Mouse (Mus musculus) MEL (cell line): ENCODE data around the gene Slc25a38. TPM values are rescaled to one million over a fixed set of nuclear protein-coding genes. Genes with fewer than 3 reads are reported as not detected.

Source experiments
- DNase-seq: peaks from one replicate; pipeline ENCODE4 v3.0.0; 2011; ENCODE audit warnings: low read depth, low spot score
- H3K27ac ChIP-seq: 2 replicates; pipeline ENCODE4 v1.5.1; 2012; ENCODE audit warnings: low read depth, mild to moderate bottlenecking, control low read depth, low read length, moderate library complexity; ENCODE audit not compliant: control insufficient read depth
- H3K27me3 ChIP-seq, 2 experiments: fragments of 150-350 bp in 1 of 2; sonication (generic) in 1 of 2; 2 replicates each; pipeline ENCODE4 v1.6.1; 2012; ENCODE audit warnings: low read length in 2 of 2, mild to moderate bottlenecking in 2 of 2, improper control_type of control experiment in 1 of 2, moderate library complexity in 1 of 2; ENCODE audit not compliant: insufficient read depth in 2 of 2, control insufficient read depth in 1 of 2
- H3K36me3 ChIP-seq, 2 experiments: 2 replicates each; pipeline ENCODE4 v1.6.1; 2012 to 2014; ENCODE audit warnings: low read length in 2 of 2, improper control_type of control experiment in 1 of 2, inconsistent platforms in 1 of 2, mild to moderate bottlenecking in 1 of 2; ENCODE audit not compliant: insufficient read depth in 2 of 2, control insufficient read depth in 1 of 2
- H3K4me1 ChIP-seq, 2 experiments: fragments of 150-350 bp in 1 of 2; sonication (generic) in 1 of 2; 2 replicates each; pipeline ENCODE4 v1.6.1; 2012; ENCODE audit warnings: low read length in 2 of 2, improper control_type of control experiment in 1 of 2, mild to moderate bottlenecking in 1 of 2; ENCODE audit not compliant: insufficient read depth in 2 of 2, control insufficient read depth in 1 of 2
- H3K4me3 ChIP-seq, 2 experiments: fragments of 150-350 bp in 1 of 2; sonication (generic) in 1 of 2; 2 replicates each; pipeline ENCODE4 v1.5.1; 2012; ENCODE audit warnings: low read depth in 2 of 2, low read length in 2 of 2, mild to moderate bottlenecking in 2 of 2, moderate library complexity in 2 of 2, control low read depth in 1 of 2, improper control_type of control experiment in 1 of 2; ENCODE audit not compliant: control insufficient read depth in 1 of 2, insufficient read depth in 1 of 2
- H3K79me2 ChIP-seq: 2 replicates; pipeline ENCODE4 v1.6.1; 2012; ENCODE audit warnings: mild to moderate bottlenecking, low read length, moderate library complexity; ENCODE audit not compliant: control insufficient read depth, poor library complexity, insufficient read depth
- H3K9ac ChIP-seq: 2 replicates; pipeline ENCODE4 v1.6.1; 2012; ENCODE audit warnings: low read depth, mild to moderate bottlenecking, control low read depth, low read length, moderate library complexity; ENCODE audit not compliant: control insufficient read depth, poor library complexity, severe bottlenecking
- H3K9me3 ChIP-seq: fragments of 150-350 bp; sonication (generic); replicated peaks from 2 replicates; pipeline ENCODE4 v1.6.1; 2012; ENCODE audit warnings: mild to moderate bottlenecking, low read length, improper control_type of control experiment, moderate library complexity; ENCODE audit not compliant: insufficient read depth
- BHLHE40 ChIP-seq: IDR thresholded peaks from 2 replicates; pipeline ENCODE4 v1.6.1; 2012; ENCODE audit warnings: low read depth, mild to moderate bottlenecking, inconsistent platforms, low read length, improper control_type of control experiment, borderline replicate concordance
- CHD2 ChIP-seq: IDR thresholded peaks from 2 replicates; pipeline ENCODE4 v1.6.1; 2011; ENCODE audit warnings: low read length, improper control_type of control experiment
- CTCF ChIP-seq, 3 experiments: IDR thresholded peaks in 2 of 3; conservative IDR thresholded peaks in 1 of 3; 2 replicates each; pipeline ENCODE4 v1.5.1; 2011 to 2012; ENCODE audit warnings: low read length in 3 of 3, low read depth in 2 of 3, mild to moderate bottlenecking in 2 of 3, improper control_type of control experiment in 1 of 3, inconsistent platforms in 1 of 3, mixed read lengths in 1 of 3, moderate library complexity in 1 of 3; ENCODE audit not compliant: control insufficient read depth in 1 of 3, insufficient read depth in 1 of 3, poor library complexity in 1 of 3, severe bottlenecking in 1 of 3
- ELF1 ChIP-seq: IDR thresholded peaks from 2 replicates; pipeline ENCODE4 v1.6.1; 2014; ENCODE audit warnings: low read depth, mild to moderate bottlenecking, inconsistent platforms, low read length, improper control_type of control experiment, moderate library complexity
- EP300 ChIP-seq, 2 experiments: IDR thresholded peaks; 2 replicates each; pipeline ENCODE4 v1.6.1; 2011; ENCODE audit warnings: improper control_type of control experiment in 2 of 2, low read length in 2 of 2, low read depth in 1 of 2, mild to moderate bottlenecking in 1 of 2
- ETS1 ChIP-seq: IDR thresholded peaks from 2 replicates; pipeline ENCODE4 v1.6.1; 2012; ENCODE audit warnings: low read depth, mild to moderate bottlenecking, inconsistent platforms, low read length, improper control_type of control experiment, moderate library complexity
- GABPA ChIP-seq: IDR thresholded peaks from 2 replicates; pipeline ENCODE4 v1.6.1; 2012; ENCODE audit warnings: low read depth, mild to moderate bottlenecking, inconsistent platforms, low read length, improper control_type of control experiment, moderate library complexity
- GATA1 ChIP-seq: IDR thresholded peaks from 2 replicates; pipeline ENCODE4 v1.6.1; 2011; ENCODE audit warnings: low read depth, low read length, improper control_type of control experiment
- HCFC1 ChIP-seq: IDR thresholded peaks from 2 replicates; pipeline ENCODE4 v1.6.1; 2012; ENCODE audit warnings: low read depth, mild to moderate bottlenecking, inconsistent platforms, low read length, improper control_type of control experiment, moderate library complexity
- JUND ChIP-seq: IDR thresholded peaks from 2 replicates; pipeline ENCODE4 v1.6.1; 2011; ENCODE audit warnings: low read depth, mild to moderate bottlenecking, improper control_type of control experiment, low read length
- KAT2A ChIP-seq: conservative IDR thresholded peaks from 2 replicates; pipeline ENCODE4 v1.6.1; 2012; ENCODE audit warnings: low read depth, low read length, improper control_type of control experiment, inconsistent platforms
- MAX ChIP-seq: IDR thresholded peaks from 2 replicates; pipeline ENCODE4 v1.6.1; 2011; ENCODE audit warnings: low read length, improper control_type of control experiment
- MAZ ChIP-seq: IDR thresholded peaks from 2 replicates; pipeline ENCODE4 v1.6.1; 2012; ENCODE audit warnings: low read depth, mild to moderate bottlenecking, inconsistent platforms, low read length, improper control_type of control experiment
- MXI1 ChIP-seq: IDR thresholded peaks from 2 replicates; pipeline ENCODE4 v1.6.1; 2011; ENCODE audit warnings: mild to moderate bottlenecking, low read depth, low read length, improper control_type of control experiment
- MYB ChIP-seq: IDR thresholded peaks from 2 replicates; pipeline ENCODE4 v1.6.1; 2011; ENCODE audit warnings: mild to moderate bottlenecking, low read depth, low read length, improper control_type of control experiment
- MYC ChIP-seq: IDR thresholded peaks from 2 replicates; pipeline ENCODE4 v1.6.1; 2011; ENCODE audit warnings: low read depth, mild to moderate bottlenecking, low read length, improper control_type of control experiment, moderate library complexity
- NELFE ChIP-seq: IDR thresholded peaks from 2 replicates; pipeline ENCODE4 v1.6.1; 2011; ENCODE audit warnings: low read depth, low read length, improper control_type of control experiment
- NRF1 ChIP-seq: IDR thresholded peaks from 2 replicates; pipeline ENCODE4 v1.6.1; 2014; ENCODE audit warnings: low read depth, mild to moderate bottlenecking, inconsistent platforms, low read length, improper control_type of control experiment, moderate library complexity; ENCODE audit not compliant: poor library complexity, insufficient read depth, severe bottlenecking
- POLR2A ChIP-seq, 2 experiments: IDR thresholded peaks; 2 replicates each; pipeline ENCODE4 v1.6.1; 2011 to 2012; ENCODE audit warnings: low read length in 2 of 2, mild to moderate bottlenecking in 2 of 2, control low read depth in 1 of 2, improper control_type of control experiment in 1 of 2, low read depth in 1 of 2, moderate library complexity in 1 of 2; ENCODE audit not compliant: control insufficient read depth in 1 of 2, insufficient read depth in 1 of 2, poor library complexity in 1 of 2
- POLR2AphosphoS5 ChIP-seq: IDR thresholded peaks from 2 replicates; pipeline ENCODE4 v1.6.1; 2012; ENCODE audit warnings: low read depth, borderline replicate concordance, mild to moderate bottlenecking, inconsistent platforms, low read length, moderate library complexity, mixed read lengths
- RAD21 ChIP-seq: IDR thresholded peaks from 2 replicates; pipeline ENCODE4 v1.6.1; 2011; ENCODE audit warnings: mild to moderate bottlenecking, low read depth, low read length, improper control_type of control experiment
- RCOR1 ChIP-seq: IDR thresholded peaks from 2 replicates; pipeline ENCODE4 v1.6.1; 2012; ENCODE audit warnings: low read depth, mild to moderate bottlenecking, inconsistent platforms, low read length, improper control_type of control experiment
- SIN3A ChIP-seq: IDR thresholded peaks from 2 replicates; pipeline ENCODE4 v1.6.1; 2012; ENCODE audit warnings: low read length, improper control_type of control experiment, inconsistent platforms
- SMC3 ChIP-seq: IDR thresholded peaks from 2 replicates; pipeline ENCODE4 v1.6.1; 2011; ENCODE audit warnings: low read depth, low read length, improper control_type of control experiment
- TAL1 ChIP-seq: IDR thresholded peaks from 2 replicates; pipeline ENCODE4 v1.6.1; 2012; ENCODE audit warnings: mild to moderate bottlenecking, inconsistent platforms, low read length, moderate library complexity, mixed read lengths
- TBP ChIP-seq: IDR thresholded peaks from 2 replicates; pipeline ENCODE4 v1.8.0; 2011; ENCODE audit warnings: low read depth, low read length, improper control_type of control experiment
- TCF12 ChIP-seq: IDR thresholded peaks from 2 replicates; pipeline ENCODE4 v1.6.1; 2014; ENCODE audit warnings: low read depth, mild to moderate bottlenecking, inconsistent platforms, low read length, improper control_type of control experiment, moderate library complexity
- USF1 ChIP-seq: IDR thresholded peaks from 2 replicates; pipeline ENCODE4 v1.6.1; 2014; ENCODE audit warnings: low read depth, mild to moderate bottlenecking, inconsistent platforms, low read length, improper control_type of control experiment, moderate library complexity
- USF2 ChIP-seq, 2 experiments: IDR thresholded peaks; 2 replicates each; pipeline ENCODE4 v1.6.1; 2011 to 2012; ENCODE audit warnings: improper control_type of control experiment in 2 of 2, low read length in 2 of 2, borderline replicate concordance in 1 of 2, inconsistent platforms in 1 of 2, low read depth in 1 of 2, mild to moderate bottlenecking in 1 of 2; ENCODE audit not compliant: insufficient read depth in 1 of 2
- ZC3H11A ChIP-seq: IDR thresholded peaks from 2 replicates; pipeline ENCODE4 v1.6.1; 2012; ENCODE audit warnings: low read depth, mild to moderate bottlenecking, inconsistent platforms, low read length, improper control_type of control experiment
- ZKSCAN1 ChIP-seq: IDR thresholded peaks from 2 replicates; pipeline ENCODE4 v1.6.1; 2012; ENCODE audit warnings: low read depth, mild to moderate bottlenecking, inconsistent platforms, low read length, improper control_type of control experiment, moderate library complexity
- ZMIZ1 ChIP-seq: IDR thresholded peaks from 2 replicates; pipeline ENCODE4 v1.6.1; 2012; ENCODE audit warnings: low read depth, mild to moderate bottlenecking, inconsistent platforms, low read length, improper control_type of control experiment, moderate library complexity
- ZNF384 ChIP-seq: IDR thresholded peaks from 2 replicates; pipeline ENCODE4 v1.6.1; 2012; ENCODE audit warnings: low read depth, mild to moderate bottlenecking, inconsistent platforms, low read length, improper control_type of control experiment
- polyA plus RNA-seq, 2 experiments: library from polyadenylated mRNA; stranded (reverse) in 1 of 2; unstranded in 1 of 2; fragments of >175 nt in 1 of 2; fragments of >200 nt in 1 of 2; gene quantifications; 2 replicates each; pipeline versions ENCODE4 v1.2.1 to v1.2.4; 2012; ENCODE audit warnings: low replicate concordance in 2 of 2, low read depth in 1 of 2; ENCODE audit not compliant: insufficient read length in 2 of 2, insufficient read depth in 1 of 2, missing spikeins in 1 of 2
- total RNA-seq: library from RNA; depleted of rRNA; stranded (reverse); fragments of 300-350 nt; gene quantifications from 2 replicates; pipeline ENCODE4 v1.2.3, GENCODE M21; 2012

Slc25a38 gene
- total and polyA plus RNA-seq, 3 experiments: 81.3 to 87.6 TPM; not detected in 1

GRCm38 (mm10) chr9:120095886-120096285 lies 14.3 kb upstream of the Slc25a38 start:
- H3K27me3 ChIP-seq: no peaks in the 10 kb centered on the region
- H3K79me2 ChIP-seq: no peaks in the 10 kb centered on the region
- DNase-seq: no peak
- H3K9me3 ChIP-seq: no peaks in the 10 kb centered on the region
- no peaks in the 10 kb centered on the region for H3K36me3 ChIP-seq
- no peak overlapping the region for H3K27ac ChIP-seq
- peak overlapping the region in 1 of 2 experiments; percentile 26; a peak in 1 of 4 replicates for H3K4me3 ChIP-seq
- H3K4me1 ChIP-seq: no peaks in the 10 kb centered on the region; a peak in 1 of 4 replicates
- H3K9ac ChIP-seq: no peak overlapping the region
- peak; percentile 29; the same call in 1 of the 2 replicates for TF ChIP-seq GATA1
- TF ChIP-seq MAX: no peak
- TF ChIP-seq, all 39 proteins: peak for 1

GRCm38 (mm10) chr9:120098682-120099081 lies 11.5 kb upstream of the Slc25a38 start:
- Histone ChIP-seq H3K4me3 (no peak overlapping the region), H3K27ac (no peak overlapping the region), H3K4me1 (no peaks in the 10 kb centered on the region; a peak in 1 of 4 replicates), H3K9me3 (no peaks in the 10 kb centered on the region), H3K9ac (no peak overlapping the region), H3K79me2 (no peaks in the 10 kb centered on the region), H3K27me3 (no peaks in the 10 kb centered on the region), H3K36me3 (no peaks in the 10 kb centered on the region)
- peak; percentile 72 for DNase-seq
- TF ChIP-seq RAD21 (peak; percentile 55), ZNF384 (no peak), KAT2A (no peak), TCF12 (no peak), MXI1 (no peak), SIN3A (no peak), GABPA (no peak), HCFC1 (no peak), NELFE (no peak), POLR2A (IDR thresholded peaks at IDR 0.05; ENCODE audit: control insufficient read depth in 1 of 2, insufficient read depth in 1 of 2, low read depth in 1 of 2, low read length in 2 of 2, poor library complexity in 1 of 2) (no peak), MYB (no peak), ELF1 (peak; percentile 86), RCOR1 (no peak), GATA1 (no peak), ETS1 (no peak), JUND (no peak), TAL1 (no peak), USF2 (IDR thresholded peaks at IDR 0.05; ENCODE audit: borderline replicate concordance in 1 of 2, insufficient read depth in 1 of 2, low read depth in 1 of 2, low read length in 2 of 2) (no peak), MYC (no peak), SMC3 (peak; percentile 73), CTCF (IDR thresholded peaks at IDR 0.05 in 2 of 3, conservative IDR thresholded peaks at IDR 0.05 in 1 of 3; ENCODE audit: control insufficient read depth in 1 of 3, insufficient read depth in 1 of 3, low read depth in 2 of 3, low read length in 3 of 3, poor library complexity in 1 of 3, severe bottlenecking in 1 of 3) (peak; percentile 79 to 87 (median 82)), MAZ (no peak), MAX (no peak), BHLHE40 (no peak), ZKSCAN1 (no peak), ZC3H11A (peak; percentile 34), ZMIZ1 (no peak), TBP (no peak), CHD2 (no peak), POLR2AphosphoS5 (no peak), NRF1 (no peak), EP300 (IDR thresholded peaks at IDR 0.05; ENCODE audit: low read depth in 1 of 2, low read length in 2 of 2) (no peak), USF1 (no peak)
